Mouse (Mus musculus) heart, embryonic 11.5 days (tissue): ENCODE data around the gene Syf2. TPM values are rescaled to one million over a fixed set of nuclear protein-coding genes. Genes with fewer than 3 reads are reported as not detected.

Experiments
- ATAC-seq: fragments of 200-750 bp; cut with Nextera tagmentation; replicated peaks from 2 replicates; pipeline ENCODE4 v1.8.0; 2017; ENCODE audit warnings: moderate library complexity; ENCODE audit not compliant: insufficient number of reproducible peaks, low FRiP score, low TSS enrichment
- H3K27ac ChIP-seq: fragments of 300-500 bp; sonication (generic); 2 replicates; pipeline ENCODE4 v1.5.1; 2014; ENCODE audit warnings: mild to moderate bottlenecking, low read depth, low read length
- H3K27me3 ChIP-seq: fragments of 300-500 bp; sonication (generic); 2 replicates; pipeline ENCODE4 v1.6.1; 2014; ENCODE audit warnings: mild to moderate bottlenecking, low read length, mixed read lengths; ENCODE audit not compliant: control insufficient read depth, insufficient read depth
- H3K36me3 ChIP-seq: fragments of 300-500 bp; sonication (generic); 2 replicates; pipeline ENCODE4 v1.6.1; 2014; ENCODE audit warnings: mild to moderate bottlenecking, low read length, moderate library complexity, mixed read lengths; ENCODE audit not compliant: control insufficient read depth, insufficient read depth
- H3K4me1 ChIP-seq: fragments of 300-500 bp; sonication (generic); 2 replicates; pipeline ENCODE4 v1.6.1; 2014; ENCODE audit warnings: low read length; ENCODE audit not compliant: control insufficient read depth, insufficient read depth
- H3K4me2 ChIP-seq: fragments of 300-500 bp; sonication (generic); 2 replicates; pipeline ENCODE4 v1.6.1; 2014; ENCODE audit warnings: mild to moderate bottlenecking, moderate library complexity
- H3K4me3 ChIP-seq: fragments of 300-500 bp; sonication (generic); 2 replicates; pipeline ENCODE4 v1.5.1; 2014; ENCODE audit warnings: low read depth, low read length
- H3K9ac ChIP-seq: fragments of 300-500 bp; sonication (generic); 2 replicates; pipeline ENCODE4 v1.6.1; 2014; ENCODE audit warnings: mild to moderate bottlenecking, low read depth, low read length, moderate library complexity
- H3K9me3 ChIP-seq: fragments of 300-500 bp; sonication (generic); replicated peaks from 2 replicates; pipeline ENCODE4 v1.6.1; 2016; ENCODE audit warnings: low read length; ENCODE audit not compliant: control insufficient read depth
- WGBS: fragments of 180-500 bp; shearing (Covaris S2); extraction: QIAGEN DNeasy Blood & Tissue Kit; methylation state at CpG from one replicate; pipeline ENCODE4 v1.1.7; 2014; ENCODE audit not compliant: insufficient replicate concordance; 5-methylcytosine and 5-hydroxymethylcytosine counted together
- polyA plus RNA-seq: library from polyadenylated mRNA; unstranded; fragments of >200 nt; fragmentation: Nextera tagmentation; extraction: Ambion mirVana; gene quantifications from 2 replicates; pipeline ENCODE4 v1.2.1, GENCODE M21; 2014

Syf2 gene
- polyA plus RNA-seq, 1 experiment from 2014 or later = 59.5 TPM

GRCm38 (mm10) chr4:134929536-134929935, 1.2 kb upstream of the Syf2 start:
- Histone ChIP-seq H3K27me3 (no peaks in the 10 kb centered on the region), H3K4me1 (peaks cover 22% of the 10 kb centered on the region), H3K4me3 (no peak overlapping the region), H3K9me3 (no peaks in the 10 kb centered on the region), H3K9ac (no peak overlapping the region), H3K27ac (no peak overlapping the region), H3K4me2 (no peak overlapping the region), H3K36me3 (peaks cover 25% of the 10 kb centered on the region)
- no peak for ATAC-seq
- WGBS = 74% methylated on average over 4 of the region's 4 CpGs

DNA sequence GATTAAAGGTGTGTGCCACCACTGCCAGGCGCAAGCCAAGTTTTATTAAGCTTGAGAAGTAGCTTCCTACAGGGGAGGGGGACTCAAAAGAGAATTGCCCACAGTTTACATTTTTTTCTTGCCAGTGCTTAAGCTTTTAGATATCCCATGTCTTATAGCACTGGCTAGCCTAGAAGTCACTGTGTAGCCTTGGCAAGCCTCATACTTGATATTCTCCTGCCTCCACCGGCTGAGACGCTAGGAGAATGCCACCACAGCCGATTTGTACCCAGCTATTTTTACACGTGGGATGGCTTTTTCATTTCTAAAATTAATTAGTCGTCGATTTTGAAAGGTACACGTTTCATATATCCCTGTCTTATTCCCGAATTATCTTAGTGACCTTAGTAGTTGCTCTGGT, 508 bp upstream of the Syf2 start:
- Histone ChIP-seq H3K4me2 (peak overlapping the region; percentile 89), H3K27ac (peak overlapping the region; percentile 79), H3K27me3 (no peaks in the 10 kb centered on the region), H3K36me3 (peaks cover 31% of the 10 kb centered on the region), H3K9me3 (no peaks in the 10 kb centered on the region), H3K4me3 (peak overlapping the region; percentile 100), H3K4me1 (peaks cover 20% of the 10 kb centered on the region), H3K9ac (peak overlapping the region; percentile 79)
- ATAC-seq = no peak
- WGBS = 25% methylated on average over 9 of the region's 9 CpGs

DNA sequence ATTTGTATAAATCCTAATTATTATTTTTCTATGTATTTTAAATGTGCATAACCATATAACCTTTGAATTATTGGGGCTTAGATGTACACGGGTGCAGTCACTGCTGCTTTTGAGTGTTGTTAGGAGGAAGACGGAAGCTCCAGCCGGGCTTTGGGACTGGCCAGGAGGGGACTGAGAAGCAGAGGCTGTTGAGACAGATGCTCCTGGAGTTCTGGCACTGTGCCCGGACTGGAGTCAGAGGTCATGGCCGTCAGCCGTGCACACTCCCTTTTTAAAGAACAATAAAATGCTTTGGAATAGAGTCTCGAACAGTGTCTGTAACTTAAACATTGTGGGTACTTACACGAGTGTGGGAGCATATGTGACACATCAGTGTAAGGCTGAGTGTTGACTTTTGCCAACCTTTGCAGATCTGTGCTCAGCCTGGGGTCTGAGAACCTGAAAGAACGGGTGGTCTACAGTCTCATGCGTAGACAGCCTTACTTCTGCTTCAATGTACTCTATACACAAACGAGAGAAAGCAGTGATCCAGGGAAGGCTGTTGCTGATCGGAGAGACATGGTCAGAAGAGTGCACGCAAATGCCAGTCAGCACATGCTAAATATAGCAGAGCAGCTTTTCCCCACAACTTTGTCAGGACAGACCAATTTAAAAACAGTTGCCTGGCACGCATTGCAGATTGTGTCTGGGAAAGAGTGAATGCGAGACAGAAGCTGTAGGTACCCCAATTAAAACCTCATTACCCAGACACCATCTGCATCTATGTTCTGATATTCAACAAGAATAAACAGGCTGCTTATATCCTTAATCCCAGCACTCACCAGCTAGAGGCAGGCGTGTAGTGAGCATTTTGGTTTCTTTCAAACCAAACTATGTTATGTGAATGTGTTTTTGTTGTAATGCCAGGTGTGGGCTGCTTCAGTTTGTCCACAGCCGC, 6.8 kb downstream of the Syf2 start:
- no peak for ATAC-seq
- WGBS = 52% methylated on average over 17 of the region's 17 CpGs
- no peak overlapping the region for H3K9ac ChIP-seq
- H3K4me1 ChIP-seq = peaks cover 11% of the 10 kb centered on the region
- no peak overlapping the region for H3K4me3 ChIP-seq
- peak overlapping the region; percentile 21 for H3K4me2 ChIP-seq
- peaks cover 15% of the 10 kb centered on the region for H3K36me3 ChIP-seq
- peaks cover 4% of the 10 kb centered on the region for H3K27me3 ChIP-seq
- H3K27ac ChIP-seq = peak overlapping the region; percentile 86
- H3K9me3 ChIP-seq = no peaks in the 10 kb centered on the region

DNA sequence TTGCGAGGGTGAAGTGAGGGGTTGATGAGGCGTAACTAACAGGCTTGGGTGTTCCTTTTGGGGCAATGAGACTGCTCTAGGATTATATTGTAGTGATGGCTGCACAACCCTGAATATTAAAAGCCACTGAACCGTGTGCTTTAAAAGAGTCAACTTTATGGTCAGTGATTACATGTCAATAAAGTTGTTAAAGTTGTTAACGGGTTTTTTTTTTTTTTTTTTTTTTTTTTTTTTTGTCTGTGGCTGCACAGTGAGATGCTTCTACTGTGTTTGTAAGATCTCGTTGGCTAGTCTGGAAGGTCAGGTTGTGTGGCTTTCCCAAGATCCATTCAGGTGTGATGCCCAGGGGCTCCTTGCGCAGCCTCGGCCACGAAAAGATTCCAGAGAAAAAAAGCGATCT, 9.2 kb downstream of the Syf2 start:
- 71% methylated on average over 9 of the region's 9 CpGs for WGBS
- H3K4me3 ChIP-seq = no peak overlapping the region
- no peak for ATAC-seq
- H3K4me2 ChIP-seq = no peak overlapping the region
- H3K9ac ChIP-seq = no peak overlapping the region
- H3K27me3 ChIP-seq = peaks cover 19% of the 10 kb centered on the region
- no peak overlapping the region for H3K27ac ChIP-seq
- H3K36me3 ChIP-seq = peaks cover 9% of the 10 kb centered on the region
- H3K4me1 ChIP-seq = peaks cover 11% of the 10 kb centered on the region
- no peaks in the 10 kb centered on the region for H3K9me3 ChIP-seq

GRCm38 (mm10) chr4:134943758-134944538, 13.2 kb downstream of the Syf2 start:
- H3K36me3 ChIP-seq = no peaks in the 10 kb centered on the region
- 39% methylated on average over 27 of the region's 27 CpGs for WGBS
- no peaks in the 10 kb centered on the region for H3K9me3 ChIP-seq
- 0 out of 2 replicates have a peak, but pooled peaks cover 3% of the 10 kb centered on the region for H3K4me1 ChIP-seq
- no peak for ATAC-seq
- 0 out of 2 replicates have a peak overlapping the region, but pooled peaks have one; percentile 30 for H3K9ac ChIP-seq
- H3K27ac ChIP-seq = no peak overlapping the region
- peaks cover 21% of the 10 kb centered on the region for H3K27me3 ChIP-seq
- H3K4me2 ChIP-seq = no peak overlapping the region
- H3K4me3 ChIP-seq = no peak overlapping the region

GRCm38 (mm10) chr4:134946024-134946744, 15.5 kb downstream of the Syf2 start:
- Histone ChIP-seq H3K4me1 (0 out of 2 replicates have a peak, but pooled peaks cover 6% of the 10 kb centered on the region), H3K36me3 (no peaks in the 10 kb centered on the region), H3K27me3 (peaks cover 20% of the 10 kb centered on the region), H3K27ac (0 out of 2 replicates have a peak overlapping the region, but pooled peaks have one; percentile 6), H3K4me3 (0 out of 2 replicates have a peak overlapping the region, but pooled peaks have one; percentile 19), H3K4me2 (peak overlapping the region; percentile 58), H3K9ac (peak overlapping the region; percentile 23; the same call in 1 of the 2 replicates), H3K9me3 (no peaks in the 10 kb centered on the region)
- WGBS = 11% methylated on average over 17 of the region's 17 CpGs
- no peak for ATAC-seq

- WGBS = 24% methylated on average over 11 of the region's 11 CpGs
- Histone ChIP-seq H3K9ac (no peak overlapping the region), H3K4me3 (no peak overlapping the region), H3K4me2 (no peak overlapping the region), H3K27ac (peak overlapping the region; percentile 62), H3K4me1 (0 out of 2 replicates have a peak, but pooled peaks cover 6% of the 10 kb centered on the region), H3K36me3 (no peaks in the 10 kb centered on the region), H3K27me3 (peaks cover 16% of the 10 kb centered on the region; the same call in 1 of the 2 replicates), H3K9me3 (no peaks in the 10 kb centered on the region)
- ATAC-seq = peak; percentile 87
These were observed 19.9 kb downstream of the Syf2 start for GRCm38 (mm10) chr4:134950518-134951091.

GRCm38 (mm10) chr4:134954461-134954860, 23.8 kb downstream of the Syf2 start:
- Histone ChIP-seq H3K4me2 (no peak overlapping the region), H3K27me3 (peaks cover 38% of the 10 kb centered on the region), H3K9me3 (no peaks in the 10 kb centered on the region), H3K9ac (no peak overlapping the region), H3K4me3 (no peak overlapping the region), H3K4me1 (0 out of 2 replicates have a peak, but pooled peaks cover 3% of the 10 kb centered on the region), H3K36me3 (no peaks in the 10 kb centered on the region), H3K27ac (no peak overlapping the region)
- no peak for ATAC-seq
- 28% methylated on average over 15 of the region's 15 CpGs for WGBS
